Mouse (Mus musculus) kidney, postnatal 14 days (tissue): Measurements from ENCODE around the gene Zswim3.
A peak's percentile ranks its signal among the peaks of the same experiment; 100 is the strongest.
"Not testable (repeated sequence)": the region's sequence is repeated elsewhere in the genome, so short reads cannot be mapped to it uniquely, and the experiment has no call there.

Experiments
- DNase-seq: peaks from one replicate; pipeline ENCODE4 v3.0.0; 2022; ENCODE audit warnings: mixed read lengths

Zswim3 gene

DNA sequence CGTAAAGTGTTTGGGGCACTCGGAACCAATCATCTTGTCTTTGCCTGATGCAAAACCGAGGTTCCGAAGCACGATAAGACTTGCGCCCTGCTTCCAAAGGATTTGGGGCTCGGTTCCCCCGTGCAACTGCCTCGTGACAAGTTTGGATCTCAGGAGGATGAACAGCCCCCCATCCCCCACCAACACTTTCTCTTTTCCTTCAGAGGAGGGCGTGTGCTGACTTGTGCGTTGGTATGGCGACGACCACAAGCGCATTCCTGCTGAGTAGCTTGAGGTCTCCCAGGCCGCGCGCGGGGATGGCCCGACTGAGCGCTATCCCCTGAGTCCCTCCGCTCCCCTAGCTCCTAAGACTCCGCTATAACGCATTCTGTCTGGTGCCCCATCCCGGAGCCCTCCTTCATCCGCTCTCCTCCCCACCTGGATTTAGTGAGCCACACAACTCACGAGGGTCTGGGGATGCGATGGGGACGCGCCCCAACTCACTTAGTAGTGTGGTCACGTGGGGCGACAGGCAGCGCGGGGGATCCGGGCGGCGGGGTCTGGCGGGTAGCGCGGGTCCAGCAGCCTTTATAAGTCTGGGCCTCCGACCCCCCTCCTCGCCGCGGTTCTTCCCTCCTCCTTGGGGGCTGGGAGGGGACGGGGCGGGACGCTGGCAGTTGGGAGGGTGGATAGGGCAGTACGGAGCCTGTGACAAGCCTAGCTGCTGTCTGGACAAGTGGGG is 52.4 kb downstream of the Zswim3 start, which contains the start of gene Pltp:
TSS of gene Pltp (minus strand) at position 611 of the 721 bp plus-strand sequence.
- peak; percentile 69 for DNase-seq

DNA sequence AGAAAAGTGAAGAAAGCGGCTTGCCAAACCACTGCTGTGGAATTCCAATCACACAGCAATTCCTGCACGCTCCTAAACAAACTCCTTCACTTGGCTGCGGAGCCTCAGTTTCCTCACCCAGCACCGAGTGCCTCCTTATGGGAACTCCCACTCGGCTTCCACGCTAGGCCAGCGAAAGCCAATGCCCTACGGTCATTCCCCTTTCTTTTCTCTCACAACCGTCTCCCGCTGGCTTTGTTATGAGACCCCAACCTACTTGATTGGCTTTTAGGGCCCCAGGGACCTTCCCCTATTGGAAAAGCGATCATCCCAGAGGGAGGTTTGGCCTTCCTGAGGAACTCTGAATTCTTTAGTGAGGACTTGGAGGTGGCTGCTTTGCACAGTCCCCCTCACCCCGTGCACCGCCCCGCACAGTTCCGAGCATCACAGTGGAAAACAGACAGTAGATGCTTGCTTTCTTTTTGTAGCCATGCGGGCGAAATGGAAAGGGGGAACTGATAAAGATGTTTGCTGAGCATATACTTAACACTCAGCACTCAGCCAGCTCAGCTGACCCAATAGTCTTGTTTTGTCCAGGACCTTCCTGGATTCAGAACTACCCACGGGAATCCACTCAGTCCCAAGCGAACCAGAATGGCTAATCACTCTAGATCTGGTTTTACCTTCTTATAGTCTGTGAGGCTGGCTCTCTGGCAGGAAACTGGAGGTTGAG is 53.1 kb downstream of the Zswim3 start:
- DNase-seq: no peak

DNA sequence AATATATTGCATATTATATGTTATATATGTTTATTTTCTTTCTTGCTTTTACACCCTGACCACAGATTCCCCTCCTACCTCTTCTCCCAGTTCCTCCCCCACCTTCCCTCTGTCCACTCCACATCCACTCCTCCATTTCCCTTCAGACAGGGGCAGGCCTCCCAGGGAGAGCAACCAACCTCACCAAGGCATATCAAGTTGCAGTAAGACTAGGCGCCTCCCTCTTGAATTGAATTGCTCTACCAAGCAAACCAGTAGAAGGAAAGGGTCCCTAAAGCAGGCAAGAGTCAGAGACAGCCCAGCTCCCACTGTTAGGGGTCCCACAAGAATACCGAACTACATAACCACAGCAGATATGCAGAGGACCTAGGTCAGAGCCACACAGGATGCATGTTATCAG is 54.3 kb downstream of the Zswim3 start:
- DNase-seq: no peak

DNA sequence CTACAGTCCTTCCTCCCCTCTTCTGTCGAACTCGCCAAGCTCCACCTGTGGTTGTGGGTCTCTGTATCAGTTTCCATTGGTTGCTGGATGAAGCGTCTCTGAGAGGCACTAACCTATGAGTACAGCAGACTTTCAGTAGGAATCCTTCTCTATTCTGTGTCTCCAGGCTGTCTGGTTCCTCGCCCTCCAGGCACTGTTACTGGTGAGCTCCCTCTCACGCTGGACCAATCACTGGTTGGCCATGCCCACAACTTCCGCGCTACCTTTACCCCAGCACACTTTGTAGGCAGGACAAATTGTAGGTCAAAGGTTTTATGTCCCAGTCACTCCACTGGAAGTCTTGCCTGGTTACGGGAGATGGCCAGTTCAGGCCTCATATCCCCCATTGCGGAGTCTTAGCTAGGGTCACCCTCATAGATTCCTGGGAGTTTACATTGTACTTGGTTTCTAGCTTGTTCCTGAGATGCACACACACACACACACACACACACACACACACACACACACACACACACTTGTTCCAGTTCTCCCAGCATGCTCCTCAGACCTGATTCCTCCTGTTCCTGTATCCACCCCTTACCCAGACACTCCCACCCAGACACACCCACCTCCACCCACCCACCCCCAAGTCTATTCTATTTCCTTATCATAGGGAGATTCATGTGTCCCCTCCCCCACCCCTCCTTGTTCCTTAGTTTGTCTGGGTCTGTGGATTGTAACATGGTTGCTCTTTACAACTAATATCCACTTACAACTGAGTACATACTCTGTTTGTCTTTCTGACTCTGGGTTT is 54.9 kb downstream of the Zswim3 start:
- peak; percentile 56 for DNase-seq

DNA sequence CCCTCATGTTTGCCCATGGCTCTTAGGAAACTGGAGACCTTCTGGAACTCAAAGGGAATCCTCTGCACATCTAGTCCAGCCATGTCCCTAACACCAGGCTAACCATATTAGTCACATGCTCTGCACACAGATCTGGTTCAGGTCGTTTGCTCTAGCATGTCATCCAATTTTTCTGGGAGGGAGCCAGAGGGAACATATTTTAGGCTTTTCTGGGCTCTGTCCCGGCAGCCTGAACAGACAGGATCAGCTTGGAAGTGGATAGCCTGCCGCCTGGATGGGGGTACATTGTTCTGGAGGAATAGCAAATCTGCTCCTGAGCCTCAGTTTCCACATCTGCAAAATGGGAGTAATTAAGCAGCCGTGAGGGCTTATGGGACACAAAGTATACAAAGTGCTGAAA is 56.2 kb downstream of the Zswim3 start:
- no peak for DNase-seq

DNA sequence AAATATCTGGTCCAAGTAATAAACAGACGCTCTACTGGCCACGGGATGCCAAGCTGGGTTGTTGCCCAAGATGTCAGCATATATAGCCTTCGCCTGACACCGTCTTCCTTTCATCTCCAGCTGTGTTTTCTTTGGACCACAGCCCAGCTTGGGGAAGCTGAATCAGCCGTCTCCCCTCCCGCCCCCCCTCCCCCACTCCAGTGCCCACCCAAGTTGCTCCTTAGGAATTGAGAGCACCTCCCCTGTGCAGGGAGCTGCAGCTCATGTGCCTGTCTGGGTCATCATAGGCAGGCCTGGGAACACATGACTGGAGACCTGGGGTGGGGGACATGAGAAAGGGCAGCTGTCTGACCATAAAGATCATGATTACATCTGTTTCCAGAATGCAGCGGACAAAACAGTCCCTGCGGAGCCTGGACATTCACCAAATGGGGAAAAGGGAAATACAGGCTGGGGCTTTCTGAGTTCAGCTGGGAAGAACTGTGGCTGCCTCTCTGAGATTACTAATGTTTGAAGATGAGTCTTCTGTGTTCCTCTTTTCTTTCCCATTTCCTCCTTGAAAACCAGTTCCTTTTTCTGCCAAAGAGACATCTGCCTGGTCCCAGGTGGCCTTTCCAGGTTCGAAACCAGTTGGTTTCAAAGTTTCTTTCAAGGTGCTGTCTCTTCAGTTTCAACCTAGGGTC is 57.4 kb downstream of the Zswim3 start:
- DNase-seq: peak; percentile 87

DNA sequence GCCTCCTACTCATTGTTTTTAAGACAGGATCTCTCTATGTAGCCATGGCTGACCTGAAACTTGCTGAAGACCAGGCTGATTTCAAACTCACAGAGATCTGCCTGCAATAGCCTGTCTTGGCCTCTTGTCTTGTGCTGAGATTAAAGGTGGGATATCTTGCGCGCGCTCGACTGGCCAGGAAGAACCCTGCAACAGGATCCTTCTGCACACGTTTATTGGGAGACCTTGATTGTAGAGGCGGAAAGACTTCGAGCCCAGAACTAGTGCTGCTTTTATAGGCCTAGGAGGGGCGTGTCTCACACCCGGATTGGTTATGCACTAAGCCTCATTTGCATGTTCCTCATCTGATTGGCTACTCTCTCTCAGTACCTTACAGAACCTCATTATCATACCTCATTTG is 58.5 kb downstream of the Zswim3 start:
- not testable (repeated sequence) for DNase-seq

DNA sequence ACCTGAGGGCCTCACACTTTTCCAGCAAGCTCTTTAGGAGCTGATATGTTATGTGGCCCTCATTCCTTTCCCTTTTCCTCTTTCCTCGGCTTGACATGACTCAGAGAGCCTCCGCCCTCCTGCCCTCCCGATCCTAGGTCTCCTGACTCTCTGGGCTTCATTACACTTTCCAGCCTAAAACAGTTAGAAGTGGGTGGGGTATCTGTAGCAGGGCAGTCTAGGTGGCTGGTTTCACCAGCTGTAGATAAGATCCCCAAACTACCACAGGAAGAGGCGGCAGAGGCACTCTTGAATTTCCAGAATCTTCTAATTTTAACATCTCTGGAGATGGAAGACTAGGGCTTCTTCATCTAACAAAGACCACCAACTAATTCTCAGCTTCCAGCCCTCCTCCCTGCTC is 59.7 kb downstream of the Zswim3 start:
- no peak for DNase-seq

DNA sequence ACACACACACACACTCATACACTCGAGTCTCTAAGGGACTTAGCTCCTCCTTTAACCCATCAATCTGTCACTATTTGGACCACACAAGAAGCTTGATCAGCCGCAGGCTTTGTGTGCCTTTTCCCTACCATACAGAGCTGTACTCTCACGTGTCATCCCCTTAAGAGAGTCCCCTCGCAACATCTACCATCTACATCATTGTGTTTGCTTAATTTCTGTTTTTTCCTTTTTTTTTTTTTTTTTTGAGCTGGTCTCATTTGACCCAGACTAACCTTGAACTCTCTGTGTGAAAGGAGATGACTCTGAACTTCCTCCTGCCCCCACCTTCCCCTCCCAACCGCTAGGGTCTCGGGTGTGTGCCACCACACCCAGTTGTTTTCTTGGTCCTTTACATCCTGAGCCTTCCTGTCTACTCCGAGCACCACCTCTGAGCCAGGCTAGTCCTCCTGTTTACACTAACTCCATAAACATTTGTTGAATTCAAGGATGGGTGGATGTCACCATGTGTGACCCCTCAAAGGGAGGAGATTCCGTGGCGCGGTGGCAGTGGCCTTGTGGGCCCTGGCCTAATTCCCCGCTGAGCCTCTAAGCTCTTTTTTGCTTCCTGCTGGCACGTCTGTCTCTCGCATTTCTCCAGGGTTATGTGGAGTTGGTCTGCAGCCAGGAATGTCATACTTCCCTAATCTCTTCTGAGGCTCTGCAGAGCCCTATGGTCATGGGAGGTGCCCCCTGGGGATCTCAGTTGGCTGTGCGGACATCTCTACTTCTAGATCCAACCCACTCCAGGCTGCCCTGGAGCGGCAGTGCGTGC is 62.0 kb downstream of the Zswim3 start:
- peak; percentile 81 for DNase-seq

DNA sequence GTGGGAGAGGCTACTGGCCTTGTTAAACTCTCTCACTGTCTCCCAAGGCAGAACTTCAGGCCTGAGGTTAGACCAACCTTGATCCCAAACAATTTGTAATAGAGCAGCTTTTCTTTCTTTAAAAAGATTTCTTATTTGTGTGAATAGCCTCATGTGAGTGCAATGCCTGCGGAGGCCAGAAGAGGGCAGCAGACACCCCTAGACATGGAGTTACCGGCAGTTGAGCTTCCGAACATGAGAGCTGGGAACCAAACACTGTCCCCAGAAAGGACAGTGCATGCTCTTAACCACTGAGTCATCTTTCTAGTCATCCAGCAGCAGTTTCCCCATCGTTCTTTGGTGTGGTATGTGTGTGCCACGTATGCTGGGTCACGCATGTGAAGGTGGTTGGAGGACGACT is 62.7 kb downstream of the Zswim3 start:
- DNase-seq: no peak

DNA sequence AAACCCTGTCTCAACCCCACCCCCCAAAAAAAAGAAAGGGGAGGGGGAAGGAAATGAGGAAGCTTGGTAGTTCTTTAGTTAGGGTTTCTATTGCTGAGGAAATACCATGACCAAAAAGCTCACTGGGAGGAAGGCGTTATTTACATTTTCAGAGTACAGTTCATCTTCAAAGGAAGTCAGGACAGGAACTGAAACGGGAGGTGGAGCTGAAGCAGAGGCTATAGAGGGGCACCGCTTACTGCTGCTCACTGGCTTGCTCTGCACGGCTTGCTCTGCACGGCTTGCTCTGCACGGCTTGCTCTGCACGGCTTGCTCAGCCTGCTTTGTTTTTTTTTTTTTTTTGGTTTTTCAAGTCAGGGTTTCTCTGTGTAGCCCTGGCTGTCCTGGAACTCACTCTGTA is 63.6 kb downstream of the Zswim3 start:
- no peak for DNase-seq
